Mouse (Mus musculus) liver, embryonic 14.5 days (tissue): ENCODE results near the gene Il24.

ENCODE experiments used
- CTCF ChIP-seq: IDR thresholded peaks from 2 replicates; pipeline ENCODE4 v1.5.1; 2016; ENCODE audit warnings: antibody characterized with exemption, low read depth, control low read depth
- EP300 ChIP-seq: IDR thresholded peaks from 2 replicates; pipeline ENCODE4 v1.6.1; 2016; ENCODE audit warnings: antibody characterized with exemption, low read depth

DNA sequence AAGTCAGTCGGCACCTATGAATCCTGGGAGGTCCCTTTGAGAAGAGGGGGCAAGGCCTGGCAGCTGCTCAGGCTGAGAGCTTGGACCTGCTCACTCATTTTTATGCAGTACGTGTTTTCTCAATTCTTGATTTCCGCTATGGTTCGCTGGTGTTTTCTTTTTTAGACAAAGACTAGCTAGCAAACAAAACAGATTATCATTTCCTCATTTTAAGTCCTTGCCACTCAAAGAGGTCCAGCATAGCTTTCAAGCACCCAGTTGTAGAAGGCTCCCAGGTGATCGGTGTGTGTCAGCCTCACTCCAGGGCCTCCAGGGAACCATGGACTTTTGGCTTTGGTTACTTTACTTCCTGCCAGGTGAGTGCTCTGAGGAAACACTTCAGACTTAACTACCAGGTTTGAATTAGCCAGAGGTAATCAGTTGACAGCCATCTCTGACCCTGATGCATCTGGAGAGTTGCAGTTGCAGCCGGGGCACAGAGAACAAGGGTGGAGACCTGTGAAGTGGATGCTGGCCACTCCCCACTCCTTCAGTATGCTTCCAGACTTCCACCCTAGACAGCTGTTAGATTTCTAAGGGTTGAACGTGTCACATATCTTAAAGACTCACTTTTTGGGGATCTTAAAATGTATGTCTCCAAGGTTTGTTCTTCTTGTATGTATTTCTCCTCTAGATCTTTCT is 21.6 kb downstream of the Il24 start, which contains the start of gene Fcmr:
- TF ChIP-seq CTCF = no peak
- no peak for TF ChIP-seq EP300
